8 mouse cellular contexts compared by ENCODE assay signal in genomic region chr11:20202299-20203011, GRCm38 (mm10). TPM values are rescaled to one million over a fixed set of nuclear protein-coding genes. Genes with fewer than 3 reads are reported as not detected.
DNase-seq lines count a peak whose midpoint lies in the region; ATAC-seq and TF ChIP-seq lines count a peak whose summit lies in the region.

No protein-coding gene starts in this region.

- no peaks in the 10 kb centered on the region for H3K9me3 ChIP-seq in MEL (replicated peaks; ENCODE audit: insufficient read depth, low read length)
- no peaks in the 10 kb centered on the region for H3K9me3 ChIP-seq in heart, embryonic 16.5 days (replicated peaks; ENCODE audit: control insufficient read depth, low read length)
- no peaks in the 10 kb centered on the region for H3K9me3 ChIP-seq in limb, embryonic 12.5 days
- no peaks in the 10 kb centered on the region for H3K9me3 ChIP-seq in neural tube, embryonic 13.5 days

- peak overlapping the region; percentile 84 to 99 for H3K4me3 ChIP-seq in MEL (ENCODE audit: control insufficient read depth in 1 of 2, insufficient read depth in 1 of 2, low read depth in 2 of 2, low read length in 2 of 2)
- H3K4me3 ChIP-seq in heart, embryonic 16.5 days (ENCODE audit: low read length): peak overlapping the region; percentile 84
- H3K4me3 ChIP-seq in limb, embryonic 12.5 days (replicated peaks): peak overlapping the region; percentile 99
- H3K4me3 ChIP-seq in neural tube, embryonic 13.5 days: peak overlapping the region; percentile 100

- no peaks in the 10 kb centered on the region for H3K27me3 ChIP-seq in MEL (ENCODE audit: control insufficient read depth in 1 of 2, insufficient read depth in 2 of 2, low read length in 2 of 2)
- no peaks in the 10 kb centered on the region for H3K27me3 ChIP-seq in heart, embryonic 16.5 days (ENCODE audit: control insufficient read depth, insufficient read depth, low read length)
- H3K27me3 ChIP-seq in limb, embryonic 12.5 days: no peaks in the 10 kb centered on the region
- H3K27me3 ChIP-seq in neural tube, embryonic 13.5 days: no peaks in the 10 kb centered on the region

- no peak for TF ChIP-seq RAD21 in MEL (IDR thresholded peaks at IDR 0.05; ENCODE audit: low read depth, low read length)

- H3K27ac ChIP-seq in MEL (ENCODE audit: control insufficient read depth, low read depth, low read length): peak overlapping the region; percentile 76; the same call in 1 of the 2 replicates
- H3K27ac ChIP-seq in heart, embryonic 16.5 days (ENCODE audit: low read length): peak overlapping the region; percentile 98
- peak overlapping the region; percentile 97 for H3K27ac ChIP-seq in limb, embryonic 12.5 days
- peak overlapping the region; percentile 99 for H3K27ac ChIP-seq in neural tube, embryonic 13.5 days (replicated peaks)

- no peak for TF ChIP-seq POLR2A in MEL (IDR thresholded peaks at IDR 0.05; ENCODE audit: control insufficient read depth in 1 of 2, insufficient read depth in 1 of 2, low read depth in 1 of 2, low read length in 2 of 2, poor library complexity in 1 of 2)

- peak overlapping the region; percentile 85 for H3K4me2 ChIP-seq in heart, embryonic 16.5 days (ENCODE audit: low read depth, low read length)
- peak overlapping the region; percentile 75 for H3K4me2 ChIP-seq in limb, embryonic 12.5 days
- H3K4me2 ChIP-seq in neural tube, embryonic 13.5 days: peak overlapping the region; percentile 89

- H3K79me2 ChIP-seq in MEL (ENCODE audit: control insufficient read depth, insufficient read depth, low read length, poor library complexity): peaks cover 57% of the 10 kb centered on the region

- 27% methylated on average over 7 of the region's 7 CpGs for WGBS in heart, embryonic 16.5 days
- WGBS in limb, embryonic 12.5 days: 66% methylated on average over 7 of the region's 7 CpGs
- 58% methylated on average over 7 of the region's 7 CpGs for WGBS in neural tube, embryonic 13.5 days

- peak overlapping the region; percentile 96 for H3K9ac ChIP-seq in MEL (ENCODE audit: control insufficient read depth, low read depth, low read length, poor library complexity, severe bottlenecking)
- peak overlapping the region; percentile 98 for H3K9ac ChIP-seq in heart, embryonic 16.5 days (ENCODE audit: low read length)
- peak overlapping the region; percentile 96 for H3K9ac ChIP-seq in limb, embryonic 12.5 days (replicated peaks)
- peak overlapping the region; percentile 98 for H3K9ac ChIP-seq in neural tube, embryonic 13.5 days

- ATAC-seq in heart, embryonic 16.5 days (replicated peaks; ENCODE audit: extremely low read depth, insufficient read depth, low FRiP score): no peak
- ATAC-seq in limb, embryonic 12.5 days (ENCODE audit: insufficient number of reproducible peaks, insufficient read depth, low FRiP score, low TSS enrichment, low read depth): no peak
- no peak for ATAC-seq in neural tube, embryonic 13.5 days (ENCODE audit: low read depth)

- TF ChIP-seq CTCF in MEL (IDR thresholded peaks at IDR 0.05 in 2 of 3, conservative IDR thresholded peaks at IDR 0.05 in 1 of 3; ENCODE audit: control insufficient read depth in 1 of 3, insufficient read depth in 1 of 3, low read depth in 2 of 3, low read length in 3 of 3, poor library complexity in 1 of 3, severe bottlenecking in 1 of 3): no peak

- DNase-seq in B cell, adult 2 months: peak; percentile 18 to 26
- peak; percentile 59 for DNase-seq in MEL (ENCODE audit: low read depth, low spot score)
- DNase-seq in gastrocnemius, postnatal 36 days: no peak
- DNase-seq in retina, embryonic 14.5 days (ENCODE audit: low spot score): no peak
- DNase-seq in cerebellum, postnatal 4 days (ENCODE audit: low spot score in 2 of 2): no peak

- intact Hi-C loops in gastrocnemius, postnatal 36 days (cut with DNase I): loop anchor here (5.0 to 10.0 kb wide), 2 partner anchors 45 to 278 kb away; partner anchors contain the start of genes Cep68 and Spred2

- H3K4me1 ChIP-seq in MEL (ENCODE audit: control insufficient read depth in 1 of 2, insufficient read depth in 2 of 2, low read length in 2 of 2): peaks cover 25% of the 10 kb centered on the region in 2 experiments
- H3K4me1 ChIP-seq in heart, embryonic 16.5 days (ENCODE audit: control insufficient read depth, insufficient read depth, low read length): peaks cover 39% of the 10 kb centered on the region
- peaks cover 29% of the 10 kb centered on the region for H3K4me1 ChIP-seq in limb, embryonic 12.5 days (replicated peaks)
- H3K4me1 ChIP-seq in neural tube, embryonic 13.5 days (replicated peaks): peaks cover 50% of the 10 kb centered on the region

- peaks cover 3 to 49% of the 10 kb centered on the region in 2 experiments for H3K36me3 ChIP-seq in MEL (ENCODE audit: control insufficient read depth in 1 of 2, insufficient read depth in 2 of 2, low read length in 2 of 2)
- H3K36me3 ChIP-seq in heart, embryonic 16.5 days (ENCODE audit: control insufficient read depth, insufficient read depth): no peaks in the 10 kb centered on the region
- no peaks in the 10 kb centered on the region for H3K36me3 ChIP-seq in limb, embryonic 12.5 days
- H3K36me3 ChIP-seq in neural tube, embryonic 13.5 days: no peaks in the 10 kb centered on the region

- TF ChIP-seq EP300 in MEL (IDR thresholded peaks at IDR 0.05; ENCODE audit: low read depth in 1 of 2, low read length in 2 of 2): 0 out of 4 replicates have a peak, but pooled peaks of 1 of the 2 experiments have one; percentile 9

TF ChIP-seq in MEL, 35 proteins besides CTCF, POLR2A, EP300 and RAD21:
- TF ChIP-seq SIN3A (IDR thresholded peaks at IDR 0.05; ENCODE audit: low read length) (peak; percentile 62), NELFE (IDR thresholded peaks at IDR 0.05; ENCODE audit: low read depth, low read length) (0 out of 2 replicates have a peak, but pooled peaks have one; percentile 18), HCFC1 (IDR thresholded peaks at IDR 0.05; ENCODE audit: low read depth, low read length) (no peak), MAX (IDR thresholded peaks at IDR 0.05; ENCODE audit: low read length) (peak; percentile 48), BHLHE40 (IDR thresholded peaks at IDR 0.05; ENCODE audit: borderline replicate concordance, low read depth, low read length) (peak; percentile 44; the same call in 1 of the 2 replicates), MYC (IDR thresholded peaks at IDR 0.05; ENCODE audit: low read depth, low read length) (no peak), ZMIZ1 (IDR thresholded peaks at IDR 0.05; ENCODE audit: low read depth, low read length) (no peak), CHD1 (IDR thresholded peaks at IDR 0.05; ENCODE audit: low read depth, low read length) (0 out of 2 replicates have a peak, but pooled peaks have one; percentile 73), ELF1 (IDR thresholded peaks at IDR 0.05; ENCODE audit: low read depth, low read length) (0 out of 2 replicates have a peak, but pooled peaks have one; percentile 10), NRF1 (IDR thresholded peaks at IDR 0.05; ENCODE audit: insufficient read depth, low read depth, low read length, poor library complexity, severe bottlenecking) (no peak), ETS1 (IDR thresholded peaks at IDR 0.05; ENCODE audit: low read depth, low read length) (peak; percentile 27; the same call in 1 of the 2 replicates), USF1 (IDR thresholded peaks at IDR 0.05; ENCODE audit: low read depth, low read length) (peak; percentile 91), MXI1 (IDR thresholded peaks at IDR 0.05; ENCODE audit: low read depth, low read length) (peak; percentile 78; the same call in 1 of the 2 replicates), USF2 (IDR thresholded peaks at IDR 0.05; ENCODE audit: borderline replicate concordance in 1 of 2, insufficient read depth in 1 of 2, low read depth in 1 of 2, low read length in 2 of 2) (peak in 1 of 2 experiments; percentile 80; a peak in 2 of 4 replicates)

RNA-seq across cellular contexts. Expression of gene Rab1a, which starts 1.2 kb away (rescaled TPM):
- 79.5 and 83.9 TPM in 2 replicates for total RNA-seq in MEL (2012; rRNA removed)
- 100 to 1,000 TPM; 139 to 336 TPM for polyA plus RNA-seq in MEL (2012; ENCODE audit: insufficient read depth in 1 of 2, insufficient read length in 2 of 2, low read depth in 1 of 2, low replicate concordance in 2 of 2, missing spikeins in 1 of 2)
- 194 and 228 TPM in 2 replicates for polyA plus RNA-seq in heart, embryonic 16.5 days (2015; fragmentation: Nextera tagmentation; extraction: Ambion mirVana)
- polyA plus RNA-seq in limb, embryonic 12.5 days (2016; fragmentation: Nextera tagmentation; extraction: Ambion mirVana): 229 and 230 TPM in 2 replicates
- polyA plus RNA-seq in neural tube, embryonic 13.5 days (2015; fragmentation: Nextera tagmentation; extraction: Ambion mirVana): 315 and 339 TPM in 2 replicates
- 10 to 100 TPM; 78.3 to 88.9 TPM for total RNA-seq in gastrocnemius, postnatal 36 days (2021)

RNA-seq across cellular contexts. Expression of gene Cep68, which starts 46.8 kb away (rescaled TPM):
- total RNA-seq in MEL (2012; rRNA removed): 20.0 and 22.2 TPM in 2 replicates
- polyA plus RNA-seq in MEL (2012; ENCODE audit: insufficient read depth in 1 of 2, insufficient read length in 2 of 2, low read depth in 1 of 2, low replicate concordance in 2 of 2, missing spikeins in 1 of 2): 10 to 100 TPM in 1 of 2 experiments, not detected in 1; 24.7 TPM
- 30.7 and 31.8 TPM in 2 replicates for polyA plus RNA-seq in heart, embryonic 16.5 days (2015; fragmentation: Nextera tagmentation; extraction: Ambion mirVana)
- polyA plus RNA-seq in limb, embryonic 12.5 days (2016; fragmentation: Nextera tagmentation; extraction: Ambion mirVana): 42.6 and 44.8 TPM in 2 replicates
- polyA plus RNA-seq in neural tube, embryonic 13.5 days (2015; fragmentation: Nextera tagmentation; extraction: Ambion mirVana): 28.4 and 29.3 TPM in 2 replicates
- total RNA-seq in gastrocnemius, postnatal 36 days (2021): 10 to 100 TPM; 26.9 to 30.0 TPM

Comparison
In these comparisons a context has a peak if more than half of its experiments do, and no peak if none do; other contexts are left out.
1. DNase-seq: peak in B cell, adult 2 months (2 of 2) and MEL (single experiment); none in gastrocnemius, postnatal 36 days (0 of 2), retina, embryonic 14.5 days (single experiment) and cerebellum, postnatal 4 days (0 of 2).
2. Peak in every context shown above with its lines, with median percentiles within 50 percentile points of each other: H3K27ac ChIP-seq, H3K4me3 ChIP-seq, H3K9ac ChIP-seq and H3K4me2 ChIP-seq.